Mouse (Mus musculus): ENCODE results near the gene Gm4847.

GRCm38 (mm10) chr1:166669264-166669663, 21.8 kb upstream of the Gm4847 start:
- TF ChIP-seq CTCF (IDR thresholded peaks at IDR 0.05; ENCODE audit: control insufficient read depth, insufficient read depth, insufficient replicate concordance, low read depth, low read length) (no peak), POLR2A (IDR thresholded peaks at IDR 0.05; ENCODE audit: control insufficient read depth, low read depth, low read length) (no peak)
